Mouse (Mus musculus) liver, postnatal 0 days (tissue): ENCODE measurements around the gene Elfn2.

Experiments used
- CTCF ChIP-seq: sonication (generic); IDR thresholded peaks from 2 replicates; pipeline ENCODE4 v1.5.1; 2016; ENCODE audit warnings: antibody characterized with exemption, low read depth
- EP300 ChIP-seq: IDR thresholded peaks from 2 replicates; pipeline ENCODE4 v1.6.1; 2016; ENCODE audit warnings: antibody characterized with exemption, low read depth, mild to moderate bottlenecking

- TF ChIP-seq CTCF: no peak
- TF ChIP-seq EP300: no peak
These were observed 20.0 kb downstream of the Elfn2 start for GRCm38 (mm10) chr15:78698491-78699135.
